Mouse (Mus musculus): ENCODE measurements around the gene Ctdspl. TPM values are rescaled to one million over a fixed set of nuclear protein-coding genes. Genes with fewer than 3 reads are reported as not detected.

Gene Ctdspl
- total RNA-seq, 2 experiments from 2014 or later: 34.4 to 38.3 TPM

DNA sequence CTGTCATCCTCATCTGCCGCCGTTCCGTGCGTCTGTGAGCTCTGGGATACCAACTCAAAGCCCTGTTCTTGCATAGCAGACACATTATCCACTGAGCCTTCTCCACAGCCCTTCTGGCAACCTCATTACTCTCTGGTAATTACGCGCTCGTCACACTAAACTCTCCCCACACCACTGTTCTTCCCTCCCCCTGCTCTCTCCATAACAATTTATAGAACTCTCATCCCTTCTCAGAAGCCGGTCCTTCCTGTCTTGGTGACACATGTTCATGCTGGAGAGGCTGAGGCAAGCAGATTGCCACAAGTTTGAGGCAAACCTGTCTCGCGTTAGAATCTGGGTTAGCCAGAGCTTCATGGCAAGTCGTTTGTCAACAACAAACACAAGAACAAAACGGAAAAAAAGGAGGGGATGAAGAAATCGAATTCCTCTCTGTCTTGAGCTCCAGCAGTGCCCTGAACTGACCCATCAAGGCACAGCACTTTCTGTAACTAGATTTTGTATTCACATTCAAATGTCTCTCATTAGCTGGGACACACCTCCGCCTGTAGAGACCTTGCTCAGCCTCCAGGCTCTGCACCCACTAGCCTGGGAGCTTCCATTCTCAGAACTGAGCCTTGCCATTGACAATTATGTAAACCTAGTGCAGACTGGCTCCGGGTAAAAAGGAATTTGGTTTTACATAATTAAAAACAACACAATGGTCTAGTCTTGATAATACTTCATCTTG is 79.2 kb downstream of the Ctdspl start:
- intact Hi-C loops (cut with DNase I): no loop called here
- no peak for DNase-seq (ENCODE audit: low spot score in 2 of 2)

DNA sequence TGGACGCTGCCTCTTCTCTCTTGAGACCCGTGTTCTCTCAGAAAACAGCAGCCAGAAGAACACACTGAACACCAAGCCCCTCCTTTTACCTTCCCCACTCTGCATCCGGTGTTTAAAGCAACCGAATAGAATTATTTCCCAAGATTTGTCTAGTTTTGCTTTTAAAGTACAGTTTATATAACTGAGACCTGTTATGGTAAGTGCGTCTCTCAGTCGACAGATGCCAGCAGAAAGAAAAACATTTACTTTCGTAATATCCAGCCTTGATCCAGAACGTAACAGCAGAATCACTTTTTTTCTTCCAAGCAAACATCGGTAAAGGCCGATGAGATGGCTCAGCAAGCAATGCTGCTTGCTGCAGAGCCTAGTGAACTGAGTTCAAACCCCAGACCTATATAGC is 81.0 kb downstream of the Ctdspl start:
- intact Hi-C loops (cut with DNase I): no loop called here
- DNase-seq (ENCODE audit: low spot score in 2 of 2): no peak

GRCm38 (mm10) chr9:119008871-119009270 is 82.6 kb downstream of the Ctdspl start:
- no peak for DNase-seq (ENCODE audit: low spot score in 2 of 2)
- intact Hi-C loops (cut with DNase I): no loop called here

- intact Hi-C loops (cut with DNase I): no loop called here
- no peak for DNase-seq (ENCODE audit: low spot score in 2 of 2)
Observed at GRCm38 (mm10) chr9:119010156-119010710, 84.0 kb downstream of the Ctdspl start.

DNA sequence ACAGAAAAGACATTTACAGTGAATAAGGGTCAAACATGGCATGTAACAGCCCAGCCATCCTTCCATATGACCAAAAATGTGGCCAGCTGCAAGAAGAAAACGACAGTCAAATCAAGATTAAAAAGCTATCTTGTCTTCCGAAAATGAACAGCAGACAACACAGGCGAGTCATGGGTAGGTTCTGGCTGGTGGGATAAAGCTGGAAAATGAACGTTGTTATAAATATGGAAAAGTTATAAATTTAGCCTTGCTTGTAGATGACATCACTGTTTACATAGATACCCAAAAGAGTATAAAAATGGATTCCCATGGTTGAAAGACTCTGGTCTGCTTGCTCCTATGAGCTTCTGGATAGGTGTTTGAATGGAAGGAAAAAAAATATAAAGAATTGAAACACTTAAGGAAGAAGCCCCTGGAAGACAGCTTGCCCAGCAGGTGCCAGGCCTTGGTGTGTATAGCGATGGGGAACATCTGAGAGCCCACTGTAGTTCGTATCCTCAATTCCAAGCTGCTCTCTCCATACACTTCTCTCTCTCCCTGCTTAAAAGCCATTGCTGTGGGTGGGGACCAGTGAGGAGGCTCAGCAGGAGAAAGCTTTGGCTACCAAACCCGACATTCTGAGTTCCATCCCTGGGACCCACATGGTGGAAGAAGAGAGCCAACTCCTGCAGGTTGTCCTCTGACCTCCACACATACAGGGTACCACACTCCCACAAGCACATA is 90.7 kb downstream of the Ctdspl start:
- intact Hi-C loops (cut with DNase I): no loop called here
- DNase-seq (ENCODE audit: low spot score in 2 of 2): no peak

DNA sequence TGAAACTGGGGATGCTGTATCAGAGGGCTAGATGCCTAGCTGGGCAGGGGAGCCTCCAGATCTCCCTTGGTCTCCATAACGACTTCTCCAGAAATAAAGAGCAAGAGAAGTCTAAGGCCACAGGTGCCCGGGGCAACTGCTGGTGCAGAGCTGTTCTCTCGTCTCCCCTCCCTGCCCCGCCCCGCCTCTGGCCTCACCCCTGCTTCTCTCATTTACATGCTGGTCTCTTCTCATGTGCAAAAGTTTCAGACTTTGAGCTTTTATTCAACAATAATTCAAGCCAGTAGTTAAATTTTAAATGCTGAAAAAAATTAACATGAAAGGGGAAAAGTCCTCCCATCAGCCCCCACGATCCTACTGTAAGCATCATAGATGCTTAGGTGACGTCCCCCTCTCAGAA is 95.5 kb downstream of the Ctdspl start:
- intact Hi-C loops (cut with DNase I): no loop called here
- no peak for DNase-seq (ENCODE audit: low spot score in 2 of 2)

DNA sequence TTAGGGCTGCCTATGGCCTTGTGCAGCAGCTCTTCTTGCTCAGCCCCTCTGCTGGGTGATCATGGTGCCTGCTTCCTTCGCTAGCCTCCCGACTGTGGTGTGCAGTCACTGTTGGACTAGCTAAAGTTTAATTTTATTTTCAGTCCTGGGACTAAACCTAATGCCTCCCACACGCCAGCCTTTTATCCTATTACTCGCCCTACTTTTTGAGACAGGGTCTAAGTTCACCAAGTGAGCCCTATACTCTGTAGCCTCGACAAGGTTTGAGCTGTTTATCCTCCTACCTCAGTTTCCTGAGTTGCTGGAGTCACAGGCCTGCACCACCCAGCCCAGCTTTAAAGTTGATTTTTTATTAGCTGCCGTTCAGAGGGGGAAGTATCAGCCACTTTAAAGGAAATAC is 99.0 kb downstream of the Ctdspl start:
- no peak for DNase-seq (ENCODE audit: low spot score in 2 of 2)
- intact Hi-C loops (cut with DNase I): no loop called here

GRCm38 (mm10) chr9:119025832-119026331 is 99.6 kb downstream of the Ctdspl start:
- intact Hi-C loops (cut with DNase I): no loop called here
- no peak for DNase-seq (ENCODE audit: low spot score in 2 of 2)

DNA sequence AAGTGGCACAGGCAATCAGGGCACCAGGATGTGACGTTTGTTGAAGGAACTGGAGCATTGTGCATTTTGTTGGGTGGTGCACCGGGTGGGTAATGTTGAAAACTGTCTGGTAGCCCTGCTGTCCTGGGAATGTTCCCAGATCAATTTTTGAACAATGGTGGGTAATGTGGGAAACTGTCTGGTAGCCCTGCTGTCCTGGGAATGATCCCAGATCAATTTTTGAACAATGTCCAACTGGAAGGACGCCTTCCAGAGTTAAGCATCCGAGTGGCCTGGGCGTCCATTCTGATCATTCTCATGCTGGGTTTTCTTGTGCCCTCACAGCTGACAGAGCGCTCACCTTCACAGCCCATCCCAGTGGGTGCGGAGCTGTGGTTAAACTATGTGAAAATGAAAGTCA is 101.1 kb downstream of the Ctdspl start:
- DNase-seq (ENCODE audit: low spot score in 2 of 2): no peak
- intact Hi-C loops (cut with DNase I): no loop called here

- intact Hi-C loops (cut with DNase I): no loop called here
- no peak for DNase-seq (ENCODE audit: low spot score in 2 of 2)
Observed at GRCm38 (mm10) chr9:119028226-119029195, 102.3 kb downstream of the Ctdspl start.

- intact Hi-C loops (cut with DNase I): no loop called here
- DNase-seq (ENCODE audit: low spot score in 2 of 2): peak; percentile 54 to 56
Observed at GRCm38 (mm10) chr9:119029568-119029967, 103.3 kb downstream of the Ctdspl start.

- intact Hi-C loops (cut with DNase I): no loop called here
- DNase-seq (ENCODE audit: low spot score in 2 of 2): no peak
Observed at GRCm38 (mm10) chr9:119031038-119031437, 104.8 kb downstream of the Ctdspl start.

DNA sequence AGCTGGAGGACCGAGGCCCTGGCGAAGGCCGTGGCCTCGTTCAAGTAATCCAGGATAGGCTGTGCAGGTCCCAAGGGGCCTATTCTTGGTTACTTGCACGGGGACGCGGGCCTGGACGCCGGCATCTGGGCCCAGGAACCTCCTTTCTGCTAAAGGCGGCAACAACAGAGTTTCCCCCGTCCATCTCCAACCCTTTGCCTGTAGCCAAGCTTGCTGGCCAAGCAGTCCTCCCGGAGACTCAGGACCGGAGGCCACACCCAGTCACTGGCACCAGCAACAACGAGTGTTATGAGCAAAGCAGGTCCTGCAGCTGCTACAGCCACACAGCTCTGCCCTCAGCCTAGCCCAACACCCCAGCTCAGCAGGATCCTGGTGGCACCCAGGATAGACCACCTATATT is 105.5 kb downstream of the Ctdspl start:
- intact Hi-C loops (cut with DNase I): loop anchor here (2.0 kb wide), 1 partner anchor 105 kb away; the partner anchor contains the start of gene Ctdspl
- no peak for DNase-seq (ENCODE audit: low spot score in 2 of 2)

DNA sequence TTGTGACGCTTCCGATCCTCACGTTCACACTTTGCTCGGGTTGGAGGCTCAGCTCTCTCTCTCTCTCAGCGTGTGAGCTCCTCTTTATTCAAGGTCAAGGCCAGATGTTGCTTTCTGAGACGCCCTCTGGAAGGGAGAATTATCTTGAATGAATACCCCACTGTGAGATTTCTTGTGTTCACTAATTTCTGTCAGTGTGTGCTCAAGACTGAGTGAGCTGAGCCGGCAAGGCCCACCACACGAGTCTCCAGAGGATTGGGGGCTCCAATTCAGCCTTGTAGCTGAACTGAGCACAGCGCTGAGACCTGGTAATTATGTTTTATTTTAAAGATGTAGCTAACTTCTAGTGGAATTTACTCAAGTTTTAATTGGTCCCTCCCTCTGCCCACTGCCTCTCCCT is 106.3 kb downstream of the Ctdspl start:
- DNase-seq (ENCODE audit: low spot score in 2 of 2): no peak
- intact Hi-C loops (cut with DNase I): loop anchor here (2.0 kb wide), 1 partner anchor 106 kb away; the partner anchor contains the start of gene Ctdspl

GRCm38 (mm10) chr9:119033111-119033921 is 107.1 kb downstream of the Ctdspl start:
- intact Hi-C loops (cut with DNase I): loop anchor here (2.0 kb wide), 1 partner anchor 107 kb away; the partner anchor contains the start of gene Ctdspl
- DNase-seq (ENCODE audit: low spot score in 2 of 2): peak; percentile 50 to 53

- intact Hi-C loops (cut with DNase I): no loop called here
Observed at GRCm38 (mm10) chr9:119034069-119034468, 107.8 kb downstream of the Ctdspl start.

GRCm38 (mm10) chr9:119034676-119035665 is 108.7 kb downstream of the Ctdspl start:
- intact Hi-C loops (cut with DNase I): loop anchor here (5.0 kb wide), 1 partner anchor 33 kb away; no protein-coding TSS in a partner anchor
- no peak for DNase-seq (ENCODE audit: low spot score in 2 of 2)

More at GRCm38 (mm10) chr9:119034069-119034468, 107.8 kb downstream of the Ctdspl start:
- no peak for DNase-seq (ENCODE audit: low spot score in 2 of 2)

Data from left cerebral cortex, postnatal 36 days (tissue).